Mouse (Mus musculus) neural tube, embryonic 11.5 days (tissue): ENCODE data around the gene Gjd3. TPM values are rescaled to one million over a fixed set of nuclear protein-coding genes. Genes with fewer than 3 reads are reported as not detected.

Experiments
- ATAC-seq: fragments of 200-750 bp; cut with Nextera tagmentation; 2 replicates; pipeline ENCODE4 v1.8.0; 2017; ENCODE audit warnings: moderate number of reproducible peaks, mild to moderate bottlenecking, moderate TSS enrichment, moderate library complexity; ENCODE audit not compliant: insufficient read depth, low FRiP score, low TSS enrichment
- DNase-seq: peaks from one replicate; pipeline ENCODE4 v3.0.0-alpha.2; 2015; ENCODE audit warnings: low spot score
- H3K27ac ChIP-seq: fragments of 300-500 bp; sonication (generic); 2 replicates; pipeline ENCODE4 v1.5.1; 2014; ENCODE audit warnings: low read depth, mild to moderate bottlenecking, low read length
- H3K27me3 ChIP-seq: fragments of 300-500 bp; sonication (generic); 2 replicates; pipeline ENCODE4 v1.6.1; 2014; ENCODE audit warnings: mild to moderate bottlenecking, low read length, mixed read lengths; ENCODE audit not compliant: control insufficient read depth, insufficient read depth
- H3K36me3 ChIP-seq: fragments of 300-500 bp; sonication (generic); 2 replicates; pipeline ENCODE4 v1.6.1; 2014; ENCODE audit warnings: mild to moderate bottlenecking, low read length, moderate library complexity, mixed read lengths; ENCODE audit not compliant: control insufficient read depth, insufficient read depth
- H3K4me1 ChIP-seq: fragments of 300-500 bp; sonication (generic); 2 replicates; pipeline ENCODE4 v1.6.1; 2014; ENCODE audit warnings: low read length, mixed read lengths; ENCODE audit not compliant: control insufficient read depth, insufficient read depth
- H3K4me2 ChIP-seq: fragments of 300-500 bp; sonication (generic); 2 replicates; pipeline ENCODE4 v1.6.1; 2014; ENCODE audit warnings: low read depth, mild to moderate bottlenecking, moderate library complexity
- H3K4me3 ChIP-seq: fragments of 300-500 bp; sonication (generic); 2 replicates; pipeline ENCODE4 v1.5.1; 2014; ENCODE audit warnings: low read depth, low read length
- H3K9ac ChIP-seq: fragments of 300-500 bp; sonication (generic); 2 replicates; pipeline ENCODE4 v1.6.1; 2014; ENCODE audit warnings: mild to moderate bottlenecking, low read length
- H3K9me3 ChIP-seq: fragments of 300-500 bp; sonication (generic); 2 replicates; pipeline ENCODE4 v1.6.1; 2016; ENCODE audit warnings: low read length; ENCODE audit not compliant: control insufficient read depth
- WGBS: fragments of 180-500 bp; shearing (Covaris S2); extraction: QIAGEN DNeasy Blood & Tissue Kit; methylation state at CpG from one replicate; pipeline ENCODE4 v1.1.7; 2014; 5-methylcytosine and 5-hydroxymethylcytosine counted together
- polyA plus RNA-seq: library from polyadenylated mRNA; unstranded; fragments of >200 nt; fragmentation: Nextera tagmentation; extraction: Ambion mirVana; gene quantifications from 2 replicates; pipeline ENCODE4 v1.2.1, GENCODE M21; 2014

Gjd3 gene
- polyA plus RNA-seq, 1 experiment from 2014 or later: 0.57 TPM

- peak overlapping the region; percentile 69; the same call in 1 of the 2 replicates for H3K27ac ChIP-seq
- no peaks in the 10 kb centered on the region for H3K27me3 ChIP-seq
- H3K4me1 ChIP-seq: peaks cover 30% of the 10 kb centered on the region
- ATAC-seq (no peak), DNase-seq (no peak)
- H3K9me3 ChIP-seq: no peaks in the 10 kb centered on the region
- no peak overlapping the region for H3K9ac ChIP-seq
- no peak overlapping the region for H3K4me3 ChIP-seq
- 35% methylated on average over 13 of the region's 13 CpGs for WGBS
- H3K4me2 ChIP-seq: peak overlapping the region; percentile 23; the same call in 1 of the 2 replicates
- H3K36me3 ChIP-seq: 0 out of 2 replicates have a peak, but pooled peaks cover 2% of the 10 kb centered on the region
Observed at GRCm38 (mm10) chr11:98953835-98954320, 28.9 kb downstream of the Gjd3 start.

- H3K27ac ChIP-seq: no peak overlapping the region
- no peak overlapping the region for H3K9ac ChIP-seq
- peaks cover 27% of the 10 kb centered on the region for H3K4me1 ChIP-seq
- DNase-seq (no peak), ATAC-seq (no peak)
- no peaks in the 10 kb centered on the region for H3K9me3 ChIP-seq
- H3K36me3 ChIP-seq: 0 out of 2 replicates have a peak, but pooled peaks cover 2% of the 10 kb centered on the region
- H3K27me3 ChIP-seq: no peaks in the 10 kb centered on the region
- 9% methylated on average over 2 of the region's 2 CpGs for WGBS
- no peak overlapping the region for H3K4me3 ChIP-seq
- H3K4me2 ChIP-seq: no peak overlapping the region
Observed at GRCm38 (mm10) chr11:98953361-98953760, 29.5 kb downstream of the Gjd3 start.

- Histone ChIP-seq H3K27ac (no peak overlapping the region), H3K9ac (no peak overlapping the region), H3K27me3 (no peaks in the 10 kb centered on the region), H3K4me1 (peaks cover 27% of the 10 kb centered on the region), H3K36me3 (0 out of 2 replicates have a peak, but pooled peaks cover 2% of the 10 kb centered on the region), H3K4me3 (no peak overlapping the region), H3K9me3 (no peaks in the 10 kb centered on the region), H3K4me2 (no peak overlapping the region)
- 70% methylated on average over 2 of the region's 2 CpGs for WGBS
- no peak for DNase-seq
- ATAC-seq: no peak
Observed at GRCm38 (mm10) chr11:98952736-98953135, 30.1 kb downstream of the Gjd3 start.

- H3K4me2 ChIP-seq: no peak overlapping the region
- no peaks in the 10 kb centered on the region for H3K9me3 ChIP-seq
- H3K27me3 ChIP-seq: no peaks in the 10 kb centered on the region
- 92% methylated on average over 1 of the region's 1 CpGs for WGBS
- H3K27ac ChIP-seq: no peak overlapping the region
- H3K4me1 ChIP-seq: peaks cover 33% of the 10 kb centered on the region
- H3K9ac ChIP-seq: no peak overlapping the region
- no peak overlapping the region for H3K4me3 ChIP-seq
- DNase-seq: no peak
- H3K36me3 ChIP-seq: 0 out of 2 replicates have a peak, but pooled peaks cover 2% of the 10 kb centered on the region
- ATAC-seq: no peak
Observed at GRCm38 (mm10) chr11:98952111-98952510, 30.7 kb downstream of the Gjd3 start.

- Histone ChIP-seq H3K36me3 (0 out of 2 replicates have a peak, but pooled peaks cover 2% of the 10 kb centered on the region), H3K4me3 (no peak overlapping the region), H3K9ac (no peak overlapping the region), H3K27me3 (no peaks in the 10 kb centered on the region), H3K4me2 (no peak overlapping the region), H3K9me3 (no peaks in the 10 kb centered on the region), H3K4me1 (peaks cover 34% of the 10 kb centered on the region), H3K27ac (0 out of 2 replicates have a peak overlapping the region, but pooled peaks have one; percentile 4)
- 84% methylated on average over 16 of the region's 16 CpGs for whole genome bisulfite sequencing
- ATAC-seq: no peak
- DNase-seq: no peak
Observed at GRCm38 (mm10) chr11:98951026-98951906, 31.6 kb downstream of the Gjd3 start.

GRCm38 (mm10) chr11:98950484-98950883 is 32.3 kb downstream of the Gjd3 start:
- Histone ChIP-seq H3K27ac (no peak overlapping the region), H3K36me3 (0 out of 2 replicates have a peak, but pooled peaks cover 2% of the 10 kb centered on the region), H3K27me3 (no peaks in the 10 kb centered on the region), H3K4me1 (peaks cover 29% of the 10 kb centered on the region), H3K4me3 (no peak overlapping the region), H3K4me2 (no peak overlapping the region), H3K9me3 (no peaks in the 10 kb centered on the region), H3K9ac (no peak overlapping the region)
- ATAC-seq (no peak), DNase-seq (no peak)
- 88% methylated on average over 9 of the region's 9 CpGs for WGBS

GRCm38 (mm10) chr11:98949958-98950460 is 32.8 kb downstream of the Gjd3 start:
- Histone ChIP-seq H3K27ac (no peak overlapping the region), H3K9ac (no peak overlapping the region), H3K4me2 (no peak overlapping the region), H3K9me3 (no peaks in the 10 kb centered on the region), H3K4me3 (no peak overlapping the region), H3K4me1 (peaks cover 27% of the 10 kb centered on the region), H3K36me3 (0 out of 2 replicates have a peak, but pooled peaks cover 2% of the 10 kb centered on the region), H3K27me3 (no peaks in the 10 kb centered on the region)
- 86% methylated on average over 7 of the region's 7 CpGs for WGBS
- no peak for ATAC-seq
- DNase-seq: no peak

GRCm38 (mm10) chr11:98949242-98949957 is 33.4 kb downstream of the Gjd3 start:
- peaks cover 25% of the 10 kb centered on the region for H3K4me1 ChIP-seq
- no peak overlapping the region for H3K4me2 ChIP-seq
- ATAC-seq: no peak
- H3K36me3 ChIP-seq: 0 out of 2 replicates have a peak, but pooled peaks cover 2% of the 10 kb centered on the region
- 82% methylated on average over 9 of the region's 12 CpGs for WGBS
- H3K9ac ChIP-seq: no peak overlapping the region
- no peak for DNase-seq
- H3K4me3 ChIP-seq: no peak overlapping the region
- no peaks in the 10 kb centered on the region for H3K9me3 ChIP-seq
- no peak overlapping the region for H3K27ac ChIP-seq
- no peaks in the 10 kb centered on the region for H3K27me3 ChIP-seq
